Mouse (Mus musculus) hindbrain, embryonic 11.5 days (tissue): ENCODE measurements around the gene Abhd8. TPM values are rescaled to one million over a fixed set of nuclear protein-coding genes. Genes with fewer than 3 reads are reported as not detected.
A peak's percentile ranks its signal among the peaks of the same experiment; 100 is the strongest.

ENCODE experiments used
- ATAC-seq: fragments of 200-750 bp; cut with Nextera tagmentation; 2 replicates; pipeline ENCODE4 v1.8.0; 2017; ENCODE audit warnings: mild to moderate bottlenecking, moderate TSS enrichment, moderate library complexity; ENCODE audit not compliant: low FRiP score
- DNase-seq: peaks from one replicate; pipeline ENCODE4 v3.0.0-alpha.2; 2015; ENCODE audit warnings: low spot score
- H3K27ac ChIP-seq: fragments of 300-500 bp; sonication (generic); 2 replicates; pipeline ENCODE4 v1.5.1; 2014; ENCODE audit warnings: mild to moderate bottlenecking, low read depth, low read length
- H3K27me3 ChIP-seq: fragments of 300-500 bp; sonication (generic); 2 replicates; pipeline ENCODE4 v1.6.1; 2014; ENCODE audit warnings: mild to moderate bottlenecking, low read length, moderate library complexity, mixed read lengths; ENCODE audit not compliant: control insufficient read depth, insufficient read depth
- H3K36me3 ChIP-seq: fragments of 300-500 bp; sonication (generic); 2 replicates; pipeline ENCODE4 v1.6.1; 2014; ENCODE audit warnings: mild to moderate bottlenecking, low read length, moderate library complexity, mixed read lengths; ENCODE audit not compliant: control insufficient read depth, insufficient read depth
- H3K4me1 ChIP-seq: fragments of 300-500 bp; sonication (generic); replicated peaks from 2 replicates; pipeline ENCODE4 v1.6.1; 2014; ENCODE audit warnings: low read length, mixed read lengths; ENCODE audit not compliant: control insufficient read depth, insufficient read depth
- H3K4me2 ChIP-seq: fragments of 300-500 bp; sonication (generic); replicated peaks from 2 replicates; pipeline ENCODE4 v1.6.1; 2014; ENCODE audit warnings: mild to moderate bottlenecking, low read depth, low read length
- H3K4me3 ChIP-seq: fragments of 300-500 bp; sonication (generic); 2 replicates; pipeline ENCODE4 v1.5.1; 2014; ENCODE audit warnings: low read depth, low read length
- H3K9ac ChIP-seq: fragments of 300-500 bp; sonication (generic); 2 replicates; pipeline ENCODE4 v1.6.1; 2014; ENCODE audit warnings: low read depth, low read length
- H3K9me3 ChIP-seq: fragments of 300-500 bp; sonication (generic); 2 replicates; pipeline ENCODE4 v1.6.1; 2016; ENCODE audit warnings: low read length; ENCODE audit not compliant: control insufficient read depth
- WGBS: fragments of 180-500 bp; shearing (Covaris S2); extraction: QIAGEN DNeasy Blood & Tissue Kit; methylation state at CpG from one replicate; pipeline ENCODE4 v1.1.7; 2014; 5-methylcytosine and 5-hydroxymethylcytosine counted together
- polyA plus RNA-seq: library from polyadenylated mRNA; unstranded; fragments of >200 nt; fragmentation: Nextera tagmentation; extraction: Ambion mirVana; gene quantifications from 2 replicates; pipeline ENCODE4 v1.2.1, GENCODE M21; 2014

Abhd8 gene
- polyA plus RNA-seq, 1 experiment from 2014 or later = 38.5 TPM

DNA sequence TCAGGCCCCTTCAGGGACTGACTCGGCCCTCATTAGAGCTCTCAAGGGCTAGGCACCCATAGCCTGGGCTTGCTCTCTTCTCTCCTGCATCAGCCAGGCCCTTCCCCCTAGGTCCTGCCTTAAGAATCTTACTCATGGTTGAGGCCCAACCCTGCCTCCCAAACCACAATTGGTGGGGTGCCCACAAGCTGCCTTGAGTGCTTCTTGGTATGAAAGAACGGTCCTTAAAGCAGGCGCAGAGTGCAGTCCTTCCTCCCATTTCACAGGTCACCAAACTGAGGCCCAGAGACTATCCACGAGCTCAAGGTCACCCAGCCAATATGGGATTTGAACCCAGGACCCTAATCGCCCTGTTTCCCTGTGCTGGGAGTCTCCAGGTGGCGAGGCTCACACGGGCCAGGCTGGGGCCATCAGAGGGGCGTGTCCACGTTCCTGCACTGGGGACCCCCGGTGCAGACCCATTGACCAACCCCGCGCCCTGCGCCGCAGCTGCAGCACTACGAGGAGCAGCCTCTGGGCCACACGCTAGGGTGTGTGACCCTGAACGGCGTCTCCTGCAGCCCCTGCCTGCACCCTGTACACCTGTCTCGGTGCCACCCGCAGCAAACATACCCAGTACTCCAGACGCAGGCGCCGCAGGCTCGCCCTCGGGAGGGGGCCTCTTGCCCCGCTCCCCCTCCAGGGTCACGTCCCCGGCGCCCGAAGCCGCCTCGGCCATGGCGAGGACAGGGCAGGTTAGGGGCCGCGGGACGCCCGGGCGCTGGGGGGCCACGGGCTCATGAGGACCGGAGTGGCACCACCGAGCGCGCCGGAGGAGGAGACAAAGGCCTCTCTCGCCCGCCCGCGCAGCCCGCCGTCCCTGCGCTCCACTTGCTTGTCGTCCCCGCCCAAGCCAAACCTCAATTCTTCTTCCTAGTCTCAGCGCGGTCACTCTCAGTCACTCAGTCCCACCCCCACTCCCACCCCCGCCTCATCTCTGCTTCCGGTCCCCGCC, 22.0 kb upstream of the Abhd8 start, which contains the start of gene Ano8:
Ano8 (minus strand) TSS at position 822 of the 994 bp plus-strand sequence.
- Histone ChIP-seq H3K9ac (peak within 1 kb of the TSS; percentile 98), H3K4me3 (peak within 1 kb of the TSS; percentile 91), H3K4me2 (peak within 1 kb of the TSS; percentile 76), H3K36me3 (peaks cover 7% of the 10 kb centered on the region; the same call in 1 of the 2 replicates), H3K27ac (peak within 1 kb of the TSS; percentile 89), H3K27me3 (peaks cover 2% of the 10 kb centered on the region; the same call in 1 of the 2 replicates), H3K4me1 (peaks cover 11% of the 10 kb centered on the region), H3K9me3 (no peaks in the 10 kb centered on the region)
- DNase-seq (peak; percentile 91), ATAC-seq (peak; percentile 76)
- WGBS = 5% methylated on average over 54 of the region's 58 CpGs

DNA sequence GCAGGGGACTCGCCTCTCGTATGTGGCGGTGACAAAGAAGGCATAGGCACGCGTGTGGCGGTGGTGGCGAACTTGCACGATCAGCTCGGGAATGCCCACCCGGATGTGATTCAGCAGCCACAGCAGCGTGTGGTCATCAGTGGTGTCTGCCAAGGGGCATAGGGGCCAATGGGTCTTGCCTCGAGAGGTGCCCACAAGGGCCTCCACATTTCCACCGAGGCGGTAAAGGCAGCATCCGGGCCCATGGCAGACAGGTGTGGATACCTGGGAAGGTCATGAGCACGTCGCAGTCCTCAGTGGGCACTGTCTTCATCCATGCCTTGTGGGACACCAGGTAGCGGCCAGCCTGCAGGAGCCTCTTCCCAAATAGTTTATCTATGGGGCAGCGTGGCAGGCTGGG, 21.3 kb upstream of the Abhd8 start:
- Histone ChIP-seq H3K4me1 (peaks cover 11% of the 10 kb centered on the region), H3K27me3 (peaks cover 2% of the 10 kb centered on the region; the same call in 1 of the 2 replicates), H3K4me3 (peak overlapping the region; percentile 91), H3K36me3 (peaks cover 7% of the 10 kb centered on the region; the same call in 1 of the 2 replicates), H3K27ac (no peak overlapping the region), H3K9me3 (no peaks in the 10 kb centered on the region), H3K4me2 (peak overlapping the region; percentile 76), H3K9ac (peak overlapping the region; percentile 98)
- ATAC-seq = no peak
- 95% methylated on average over 19 of the region's 19 CpGs for WGBS
- DNase-seq = no peak

DNA sequence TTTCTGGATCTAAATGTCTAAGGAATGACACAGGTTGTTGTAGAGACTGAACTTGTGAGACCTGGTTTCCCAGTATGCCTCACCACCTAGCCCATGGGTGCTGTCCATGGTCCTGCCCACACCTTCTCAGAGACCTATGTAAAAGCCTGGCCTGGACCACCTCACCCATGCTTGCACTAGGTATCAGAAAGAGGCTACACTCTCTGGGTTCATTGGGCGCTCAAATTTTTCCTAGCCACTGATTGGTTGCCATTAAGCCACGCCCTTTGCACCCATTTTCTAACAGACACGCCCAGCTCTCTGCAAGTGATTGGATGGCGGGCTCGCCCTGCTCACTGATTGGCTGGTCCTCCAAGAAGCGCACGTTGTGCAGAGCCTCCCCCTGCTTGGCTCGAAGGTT, 20.5 kb upstream of the Abhd8 start:
- no peak overlapping the region for H3K27ac ChIP-seq
- peaks cover 2% of the 10 kb centered on the region; the same call in 1 of the 2 replicates for H3K27me3 ChIP-seq
- no peaks in the 10 kb centered on the region for H3K9me3 ChIP-seq
- H3K4me3 ChIP-seq = no peak overlapping the region
- H3K9ac ChIP-seq = no peak overlapping the region
- ATAC-seq (no peak), DNase-seq (peak; percentile 59)
- H3K36me3 ChIP-seq = peaks cover 7% of the 10 kb centered on the region; the same call in 1 of the 2 replicates
- no peak overlapping the region for H3K4me2 ChIP-seq
- WGBS = 45% methylated on average over 8 of the region's 8 CpGs
- peaks cover 6% of the 10 kb centered on the region for H3K4me1 ChIP-seq

DNA sequence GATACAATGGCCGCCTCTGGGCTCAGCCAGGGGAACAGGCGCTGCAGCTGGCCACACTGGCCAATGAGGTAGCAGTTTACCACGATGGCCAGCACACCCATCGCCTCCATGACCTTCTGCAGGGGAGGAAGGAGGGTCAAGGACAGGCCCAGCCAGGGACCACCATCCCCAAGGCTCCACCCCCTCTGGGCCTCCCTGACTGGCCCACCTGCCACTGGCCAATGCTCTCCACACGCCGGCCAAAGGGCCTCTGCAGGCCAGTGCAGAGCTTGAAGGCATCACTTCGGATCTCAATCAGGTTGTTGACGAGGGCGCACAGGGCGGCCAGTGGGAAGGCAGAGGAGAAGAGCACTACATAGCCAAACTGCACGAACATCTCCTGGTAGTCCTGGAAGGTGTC, 15.5 kb upstream of the Abhd8 start:
- Histone ChIP-seq H3K4me2 (no peak overlapping the region), H3K27ac (no peak overlapping the region), H3K36me3 (peaks cover 5% of the 10 kb centered on the region; the same call in 1 of the 2 replicates), H3K4me3 (no peak overlapping the region), H3K4me1 (peaks cover 6% of the 10 kb centered on the region; the same call in 1 of the 2 replicates), H3K9ac (no peak overlapping the region), H3K9me3 (no peaks in the 10 kb centered on the region), H3K27me3 (peaks cover 2% of the 10 kb centered on the region; the same call in 1 of the 2 replicates)
- no peak for ATAC-seq
- WGBS = 93% methylated on average over 11 of the region's 11 CpGs
- no peak for DNase-seq

DNA sequence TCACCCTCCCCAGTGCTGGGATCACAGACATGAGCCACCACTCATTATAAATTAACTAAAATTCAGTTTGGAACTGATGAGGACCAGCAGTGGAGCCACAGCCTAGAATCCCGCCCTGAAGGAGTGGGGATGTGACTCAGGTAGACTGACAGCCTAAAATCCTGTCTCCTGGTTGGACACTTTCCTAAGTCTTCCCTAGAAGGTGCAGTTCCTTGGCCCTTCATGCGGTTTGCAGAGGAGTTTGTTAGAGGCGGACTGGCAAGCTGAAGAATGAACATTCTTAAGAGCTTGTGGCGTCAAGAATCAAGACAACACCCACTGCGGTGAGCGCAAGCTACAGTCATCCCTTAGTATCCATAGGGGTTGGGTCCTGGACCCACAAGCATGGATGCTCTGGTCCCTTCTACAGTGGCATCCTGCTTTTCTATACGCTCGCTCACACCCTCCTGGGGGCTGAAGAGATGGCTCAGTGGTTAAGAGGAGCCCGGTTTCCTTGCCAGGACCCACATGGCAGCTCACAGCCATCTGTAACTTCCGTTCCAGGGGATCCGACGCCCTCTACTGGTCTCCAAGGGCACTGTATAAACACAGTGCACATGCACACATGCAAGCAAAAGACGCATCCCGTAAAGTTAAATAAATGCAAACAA, 13.9 kb upstream of the Abhd8 start:
- no peak for ATAC-seq
- H3K4me2 ChIP-seq = peak overlapping the region; percentile 95
- peaks cover 4% of the 10 kb centered on the region; the same call in 1 of the 2 replicates for H3K36me3 ChIP-seq
- 38% methylated on average over 14 of the region's 14 CpGs for WGBS
- peak; percentile 59 for DNase-seq
- H3K4me3 ChIP-seq = no peak overlapping the region
- no peak overlapping the region for H3K9ac ChIP-seq
- no peaks in the 10 kb centered on the region for H3K9me3 ChIP-seq
- 0 out of 2 replicates have a peak overlapping the region, but pooled peaks have one; percentile 83 for H3K27ac ChIP-seq
- peaks cover 2% of the 10 kb centered on the region; the same call in 1 of the 2 replicates for H3K27me3 ChIP-seq
- H3K4me1 ChIP-seq = peaks cover 6% of the 10 kb centered on the region; the same call in 1 of the 2 replicates

DNA sequence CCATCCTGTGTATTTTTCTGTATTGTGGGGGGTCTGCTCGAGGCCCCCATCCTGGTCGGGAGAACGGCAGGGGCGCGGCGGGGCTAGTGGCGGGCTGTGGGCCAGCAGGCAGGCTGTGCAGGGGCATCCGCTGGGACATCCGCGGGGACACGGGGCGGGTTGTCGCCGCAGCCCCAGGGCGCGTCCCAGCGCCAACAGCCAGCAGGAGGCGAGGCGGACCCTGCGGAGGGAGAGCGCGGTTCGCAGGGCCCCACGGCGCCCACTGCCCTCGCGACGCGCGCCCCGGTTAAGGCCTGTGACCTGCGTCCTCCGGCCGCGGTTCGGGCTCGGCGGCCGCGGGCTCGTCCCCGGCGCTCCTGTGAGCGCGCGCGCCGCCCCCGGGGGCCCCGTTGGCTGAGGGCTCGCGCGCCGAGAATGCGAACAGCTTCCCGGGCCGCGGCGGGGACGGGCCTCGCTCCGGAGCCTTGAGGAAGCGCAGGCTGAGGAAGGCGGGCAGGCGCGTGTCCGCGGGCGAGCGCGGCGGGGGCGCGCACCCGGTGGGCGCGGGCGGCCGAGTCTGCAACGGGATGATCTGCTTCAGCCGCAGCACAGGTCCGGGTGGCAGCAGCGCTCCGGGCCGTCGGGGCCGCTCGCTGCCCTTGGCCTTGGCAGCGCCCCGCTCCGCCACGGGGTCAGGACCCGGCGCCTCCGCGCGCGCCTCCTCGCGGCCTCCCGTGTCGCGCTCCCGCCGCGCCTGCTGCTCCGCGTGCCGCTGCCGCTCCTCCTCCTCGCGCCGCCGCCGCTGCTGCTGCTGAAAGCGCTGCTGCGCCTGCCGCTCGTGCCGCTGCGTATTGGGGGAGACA, 12.9 kb upstream of the Abhd8 start:
- H3K9me3 ChIP-seq = no peaks in the 10 kb centered on the region
- no peaks in the 10 kb centered on the region for H3K27me3 ChIP-seq
- peak overlapping the region; percentile 95 for H3K4me2 ChIP-seq
- H3K4me3 ChIP-seq = peak overlapping the region; percentile 54
- peak overlapping the region; percentile 65 for H3K9ac ChIP-seq
- H3K36me3 ChIP-seq = peaks cover 4% of the 10 kb centered on the region; the same call in 1 of the 2 replicates
- peak overlapping the region; percentile 83 for H3K27ac ChIP-seq
- WGBS = under 1% methylated on average over 74 of the region's 121 CpGs
- ATAC-seq (peak; percentile 68), DNase-seq (peak; percentile 85)
- peaks cover 6% of the 10 kb centered on the region; the same call in 1 of the 2 replicates for H3K4me1 ChIP-seq

DNA sequence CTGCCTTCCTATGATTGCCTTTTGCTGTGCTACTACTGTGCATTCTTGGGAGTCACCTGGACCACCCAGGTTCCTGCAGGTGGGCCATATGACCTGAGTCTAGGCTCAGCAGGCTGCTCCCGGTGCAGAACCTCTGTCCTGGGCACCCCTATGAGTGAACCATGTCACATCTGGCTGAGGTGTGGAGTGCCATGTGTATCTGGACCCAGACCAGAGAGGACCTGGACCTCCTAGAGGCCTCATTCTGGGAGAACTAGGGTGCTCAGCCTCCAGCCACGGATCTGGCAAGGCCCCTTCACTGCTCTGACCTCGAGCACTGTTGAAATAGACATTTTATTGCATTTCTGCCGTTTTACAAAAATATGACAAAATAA, 12.2 kb upstream of the Abhd8 start:
- H3K4me3 ChIP-seq = peak overlapping the region; percentile 54
- DNase-seq (peak; percentile 27), ATAC-seq (no peak)
- H3K27ac ChIP-seq = peak overlapping the region; percentile 12; the same call in 1 of the 2 replicates
- H3K4me1 ChIP-seq = peaks cover 6% of the 10 kb centered on the region; the same call in 1 of the 2 replicates
- H3K27me3 ChIP-seq = no peaks in the 10 kb centered on the region
- no peaks in the 10 kb centered on the region for H3K9me3 ChIP-seq
- WGBS = 31% methylated on average over 4 of the region's 4 CpGs
- peaks cover 4% of the 10 kb centered on the region; the same call in 1 of the 2 replicates for H3K36me3 ChIP-seq
- H3K9ac ChIP-seq = no peak overlapping the region; the same call in 1 of the 2 replicates
- H3K4me2 ChIP-seq = peak overlapping the region; percentile 95
